Mouse (Mus musculus) hindbrain, postnatal 0 days (tissue): ENCODE results near the gene Acad10. TPM values are rescaled to one million over a fixed set of nuclear protein-coding genes. Genes with fewer than 3 reads are reported as not detected.

Source experiments
- ATAC-seq: fragments of 200-750 bp; cut with Nextera tagmentation; 2 replicates; pipeline ENCODE4 v1.8.0; 2017; ENCODE audit warnings: mild to moderate bottlenecking, moderate TSS enrichment, moderate library complexity
- DNase-seq: peaks from one replicate; pipeline ENCODE4 v3.0.0-alpha.2; 2015; ENCODE audit warnings: low spot score
- H3K27ac ChIP-seq: fragments of 300-500 bp; sonication (generic); 2 replicates; pipeline ENCODE4 v1.5.1; 2014; ENCODE audit warnings: mild to moderate bottlenecking
- H3K27me3 ChIP-seq: fragments of 300-500 bp; sonication (generic); 2 replicates; pipeline ENCODE4 v1.6.1; 2014; ENCODE audit warnings: low read length, mixed read lengths; ENCODE audit not compliant: insufficient read depth
- H3K36me3 ChIP-seq: fragments of 300-500 bp; sonication (generic); 2 replicates; pipeline ENCODE4 v1.6.1; 2014; ENCODE audit warnings: low read length, mixed read lengths; ENCODE audit not compliant: insufficient read depth
- H3K4me1 ChIP-seq: fragments of 300-500 bp; sonication (generic); 2 replicates; pipeline ENCODE4 v1.6.1; 2014; ENCODE audit warnings: antibody characterized with exemption, low read length, mixed read lengths; ENCODE audit not compliant: insufficient read depth
- H3K4me2 ChIP-seq: fragments of 300-500 bp; sonication (generic); 2 replicates; pipeline ENCODE4 v1.6.1; 2014; ENCODE audit warnings: low read depth, mild to moderate bottlenecking, low read length, moderate library complexity, mixed read lengths
- H3K4me3 ChIP-seq: fragments of 300-500 bp; sonication (generic); 2 replicates; pipeline ENCODE4 v1.5.1; 2014; ENCODE audit warnings: low read length
- H3K9ac ChIP-seq: fragments of 300-500 bp; sonication (generic); replicated peaks from 2 replicates; pipeline ENCODE4 v1.6.1; 2014; ENCODE audit warnings: mild to moderate bottlenecking, low read length, moderate library complexity, mixed read lengths
- H3K9me3 ChIP-seq: fragments of 300-500 bp; sonication (generic); 2 replicates; pipeline ENCODE4 v1.6.1; 2016; ENCODE audit warnings: low read length, mixed read lengths
- CTCF ChIP-seq: IDR thresholded peaks from 2 replicates; pipeline ENCODE4 v1.5.1; 2016; ENCODE audit warnings: antibody characterized with exemption, control low read depth, low read depth
- WGBS: fragments of 180-500 bp; shearing (Covaris S2); extraction: QIAGEN DNeasy Blood & Tissue Kit; methylation state at CpG from one replicate; pipeline ENCODE4 v1.1.7; 2014; 5-methylcytosine and 5-hydroxymethylcytosine counted together
- polyA plus RNA-seq: library from polyadenylated mRNA; unstranded; fragments of >200 nt; fragmentation: Nextera tagmentation; extraction: Ambion mirVana; gene quantifications from 2 replicates; pipeline ENCODE4 v1.2.1, GENCODE M21; 2015
- total RNA-seq: library from RNA; depleted of rRNA; stranded (reverse); fragments of >200 nt; gene quantifications from 2 replicates; pipeline ENCODE4 v1.2.3, GENCODE M21; 2014

Acad10 gene
- total and polyA plus RNA-seq, 2 experiments from 2014 or later, result 1.2 to 5.1 TPM

DNA sequence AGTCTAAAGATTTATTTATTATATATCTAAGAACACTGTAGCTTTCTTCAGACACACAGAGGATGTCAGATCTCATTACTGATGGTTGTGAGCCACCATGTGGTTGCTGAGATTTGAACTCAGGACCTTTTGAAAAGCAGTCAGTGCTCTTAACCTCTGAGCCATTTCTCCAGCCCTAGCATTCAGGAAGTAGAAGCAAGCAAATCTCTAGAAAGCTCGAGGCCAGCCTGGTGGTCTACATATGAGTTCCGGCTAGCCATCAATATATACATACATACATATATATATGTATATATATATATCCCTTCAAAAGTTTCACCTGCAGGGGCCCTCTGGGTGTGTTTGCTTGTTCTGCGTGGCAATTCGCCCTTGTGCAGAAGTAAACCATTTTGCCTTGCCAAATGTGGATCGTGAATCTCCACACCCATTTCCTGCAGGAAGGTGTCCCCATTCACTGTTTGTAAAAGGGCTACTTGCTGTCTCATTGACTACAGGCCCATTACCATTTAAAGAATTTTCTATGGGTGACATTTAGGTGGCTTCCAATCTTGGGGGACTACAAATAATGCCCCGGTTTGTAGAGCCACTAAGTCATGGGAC, 65.5 kb downstream of the Acad10 start:
- no peak for ATAC-seq
- Histone ChIP-seq H3K27ac (peak overlapping the region; percentile 82; the same call in 1 of the 2 replicates), H3K4me3 (no peak overlapping the region), H3K4me1 (peaks cover 6% of the 10 kb centered on the region; the same call in 1 of the 2 replicates), H3K36me3 (no peaks in the 10 kb centered on the region), H3K4me2 (no peak overlapping the region), H3K27me3 (no peaks in the 10 kb centered on the region), H3K9me3 (no peaks in the 10 kb centered on the region), H3K9ac (no peak overlapping the region)
- 85% methylated on average over 6 of the region's 6 CpGs for WGBS
- TF ChIP-seq CTCF, result no peak
- no peak for DNase-seq

GRCm38 (mm10) chr5:121593451-121594401, 66.6 kb downstream of the Acad10 start, which contains the start of gene Aldh2:
Aldh2 (minus strand) TSS chr5:121593824.
- no peaks in the 10 kb centered on the region for H3K36me3 ChIP-seq
- DNase-seq, result peak; percentile 92

GRCm38 (mm10) chr5:121592816-121593407, 67.4 kb downstream of the Acad10 start:
- 4% methylated on average over 33 of the region's 33 CpGs for WGBS
- Histone ChIP-seq H3K4me3 (peak overlapping the region; percentile 56), H3K9me3 (no peaks in the 10 kb centered on the region), H3K4me1 (peaks cover 6% of the 10 kb centered on the region; the same call in 1 of the 2 replicates), H3K27ac (peak overlapping the region; percentile 82; the same call in 1 of the 2 replicates), H3K9ac (peak overlapping the region; percentile 64), H3K27me3 (no peaks in the 10 kb centered on the region), H3K4me2 (peak overlapping the region; percentile 94), H3K36me3 (no peaks in the 10 kb centered on the region)
- ATAC-seq, result peak; percentile 44
- no peak for DNase-seq
- TF ChIP-seq CTCF, result no peak

More at GRCm38 (mm10) chr5:121593451-121594401, 66.6 kb downstream of the Acad10 start, which contains the start of gene Aldh2:
- Histone ChIP-seq H3K27me3 (no peaks in the 10 kb centered on the region), H3K27ac (peak within 1 kb of the TSS; percentile 82), H3K4me1 (peaks cover 6% of the 10 kb centered on the region; the same call in 1 of the 2 replicates), H3K9me3 (no peaks in the 10 kb centered on the region), H3K4me3 (peak within 1 kb of the TSS; percentile 56), H3K9ac (peak within 1 kb of the TSS; percentile 64), H3K4me2 (peak within 1 kb of the TSS; percentile 94)
- WGBS, result 2% methylated on average over 47 of the region's 47 CpGs
- peak; percentile 90 for ATAC-seq
- TF ChIP-seq CTCF, result peak; percentile 31

- no peak for TF ChIP-seq CTCF
- Histone ChIP-seq H3K9me3 (no peaks in the 10 kb centered on the region), H3K9ac (no peak overlapping the region), H3K4me3 (peak overlapping the region; percentile 56), H3K4me1 (peaks cover 6% of the 10 kb centered on the region; the same call in 1 of the 2 replicates), H3K36me3 (no peaks in the 10 kb centered on the region), H3K27ac (no peak overlapping the region; the same call in 1 of the 2 replicates), H3K4me2 (peak overlapping the region; percentile 94), H3K27me3 (no peaks in the 10 kb centered on the region)
- ATAC-seq (no peak), DNase-seq (no peak)
- 59% methylated on average over 11 of the region's 11 CpGs for WGBS
Measured at GRCm38 (mm10) chr5:121592064-121592815, 68.1 kb downstream of the Acad10 start.

GRCm38 (mm10) chr5:121591417-121592063, 68.8 kb downstream of the Acad10 start:
- peak overlapping the region; percentile 94; the same call in 1 of the 2 replicates for H3K4me2 ChIP-seq
- no peak overlapping the region for H3K9ac ChIP-seq
- TF ChIP-seq CTCF, result no peak

More at GRCm38 (mm10) chr5:121591417-121592063, 68.8 kb downstream of the Acad10 start:
- peaks cover 6% of the 10 kb centered on the region; the same call in 1 of the 2 replicates for H3K4me1 ChIP-seq
- DNase-seq, result no peak
- 0 out of 2 replicates have a peak overlapping the region, but pooled peaks have one; percentile 26 for H3K27ac ChIP-seq
- H3K9me3 ChIP-seq, result no peaks in the 10 kb centered on the region
- H3K36me3 ChIP-seq, result no peaks in the 10 kb centered on the region
- H3K4me3 ChIP-seq, result no peak overlapping the region
- H3K27me3 ChIP-seq, result no peaks in the 10 kb centered on the region
- no peak for ATAC-seq
- 60% methylated on average over 11 of the region's 11 CpGs for WGBS
